In genomic region chr11:55410502-55410901, GRCm38 (mm10) we compare ENCODE assay signal across 12 mouse cellular contexts. TPM values are rescaled to one million over a fixed set of nuclear protein-coding genes. Genes with fewer than 3 reads are reported as not detected.
DNase-seq lines count a peak whose midpoint lies in the region; ATAC-seq and TF ChIP-seq lines count a peak whose summit lies in the region.
"Had no signal": no experiment of that assay in that cellular context is flagged by ENCODE, and none has a peak within 500 bp of the region (broad histone marks: within the 10 kb centered on the region; RNA-seq: fewer than 3 reads in every experiment).

No protein-coding gene starts in this region.

- H3K4me3 ChIP-seq in heart, embryonic 10.5 days = no peak overlapping the region
- no peak overlapping the region for H3K4me3 ChIP-seq in layer of hippocampus, adult 2 months
- peak overlapping the region; percentile 8; the same call in 1 of the 2 replicates for H3K4me3 ChIP-seq in brown adipose tissue, adult 24 weeks (ENCODE audit: insufficient read depth, low read depth, low read length)
- no peak overlapping the region for H3K4me3 ChIP-seq in intestine, embryonic 15.5 days (replicated peaks)
- no peak overlapping the region for H3K4me3 ChIP-seq in cerebellum, adult 2 months (replicated peaks; ENCODE audit: insufficient read depth, low read depth, low read length)
- H3K4me3 ChIP-seq: forebrain, embryonic 15.5 days; megakaryocyte, embryonic 14.5 days had no signal

- TF ChIP-seq CTCF in layer of hippocampus, adult 2 months (conservative IDR thresholded peaks at IDR 0.05) = no peak
- no peak for TF ChIP-seq CTCF in cerebellum, adult 2 months (IDR thresholded peaks at IDR 0.05; ENCODE audit: borderline replicate concordance, insufficient read depth, low read depth, low read length)

- peaks cover 92% of the 10 kb centered on the region for H3K36me3 ChIP-seq in heart, embryonic 10.5 days
- H3K36me3 ChIP-seq in intestine, embryonic 15.5 days = peaks cover 16% of the 10 kb centered on the region; the same call in 1 of the 2 replicates
- H3K36me3 ChIP-seq: forebrain, embryonic 15.5 days had no signal

- no peak overlapping the region for H3K9ac ChIP-seq in intestine, embryonic 15.5 days
- H3K9ac ChIP-seq: forebrain, embryonic 15.5 days had no signal

- peak overlapping the region; percentile 52 for H3K27ac ChIP-seq in heart, embryonic 10.5 days
- peak overlapping the region; percentile 43; the same call in 1 of the 2 replicates for H3K27ac ChIP-seq in layer of hippocampus, adult 2 months
- H3K27ac ChIP-seq in brown adipose tissue, adult 24 weeks (replicated peaks; ENCODE audit: low read depth, low read length) = peak overlapping the region; percentile 99
- H3K27ac ChIP-seq in intestine, embryonic 15.5 days = peak overlapping the region; percentile 23; the same call in 1 of the 2 replicates
- no peak overlapping the region for H3K27ac ChIP-seq in cerebellum, adult 2 months (ENCODE audit: insufficient read depth, low read length)
- H3K27ac ChIP-seq: forebrain, embryonic 15.5 days had no signal

- no peak for TF ChIP-seq POLR2A in cerebellum, adult 2 months (IDR thresholded peaks at IDR 0.05; ENCODE audit: borderline replicate concordance, insufficient read depth, low read length)

- H3K4me1 ChIP-seq in heart, embryonic 10.5 days = peaks cover 45% of the 10 kb centered on the region
- H3K4me1 ChIP-seq in brown adipose tissue, adult 24 weeks (ENCODE audit: control insufficient read depth, insufficient read depth, insufficient read length, low read length) = peaks cover 68% of the 10 kb centered on the region
- H3K4me1 ChIP-seq in intestine, embryonic 15.5 days (replicated peaks) = peaks cover 14% of the 10 kb centered on the region
- H3K4me1 ChIP-seq in cerebellum, adult 2 months (ENCODE audit: control insufficient read depth, insufficient read depth, low read length) = no peaks in the 10 kb centered on the region; the same call in 1 of the 2 replicates
- H3K4me1 ChIP-seq: forebrain, embryonic 15.5 days had no signal

- WGBS in heart, embryonic 10.5 days = 57% methylated on average over 3 of the region's 3 CpGs
- WGBS in intestine, embryonic 15.5 days = 59% methylated on average over 3 of the region's 3 CpGs
- 60% methylated on average over 3 of the region's 3 CpGs for WGBS in cerebellum, adult 2 months

- no peaks in the 10 kb centered on the region for H3K27me3 ChIP-seq in heart, embryonic 10.5 days (ENCODE audit: insufficient read depth, poor library complexity, severe bottlenecking)
- no peaks in the 10 kb centered on the region for H3K27me3 ChIP-seq in intestine, embryonic 15.5 days (replicated peaks)
- H3K27me3 ChIP-seq in cerebellum, adult 2 months (ENCODE audit: control insufficient read depth, insufficient read depth, low read length) = no peaks in the 10 kb centered on the region
- H3K27me3 ChIP-seq: forebrain, embryonic 15.5 days had no signal

- H3K4me2 ChIP-seq in intestine, embryonic 15.5 days (replicated peaks) = no peak overlapping the region
- H3K4me2 ChIP-seq: forebrain, embryonic 15.5 days had no signal

- no peak for ATAC-seq in intestine, embryonic 15.5 days
- ATAC-seq in megakaryocyte progenitor cell, adult 5-6 weeks (replicated peaks; ENCODE audit: poor library complexity) = no peak
- ATAC-seq: forebrain, embryonic 15.5 days had no signal

- H3K9me3 ChIP-seq in heart, embryonic 10.5 days = no peaks in the 10 kb centered on the region
- H3K9me3 ChIP-seq in intestine, embryonic 15.5 days = no peaks in the 10 kb centered on the region
- H3K9me3 ChIP-seq: forebrain, embryonic 15.5 days had no signal

- DNase-seq in heart, embryonic 10.5 days (ENCODE audit: low spot score) = no peak
- DNase-seq in heart, postnatal 4 days = no peak
- DNase-seq in layer of hippocampus, adult 2 months (ENCODE audit: low spot score in 2 of 2) = no peak
- DNase-seq in layer of hippocampus, postnatal 36 days = no peak
- DNase-seq in cerebellum, adult 2 months = no peak
- DNase-seq: cerebellum, adult 9-10 months; retina, postnatal 1 day had no signal

RNA-seq across cellular contexts. Expression of gene Sparc, which starts 12.5 kb away (rescaled TPM):
- 995 and 1,097 TPM in 2 replicates for polyA plus RNA-seq in heart, embryonic 10.5 days (2016; fragmentation: Nextera tagmentation; extraction: Ambion mirVana)
- total RNA-seq in heart, postnatal 4 days (2021) = 1,000 to 10,000 TPM; 1,405 to 1,430 TPM
- total RNA-seq in layer of hippocampus, adult 2 months (2021) = 100 to 1,000 TPM; 274 to 288 TPM
- total RNA-seq in layer of hippocampus, postnatal 36 days (2021) = 100 to 1,000 TPM; 312 to 317 TPM
- polyA plus RNA-seq in brown adipose tissue, adult 24 weeks (2012; ENCODE audit: insufficient read depth, insufficient read length, missing spikeins) = 730 and 804 TPM in 2 replicates
- polyA plus RNA-seq in intestine, embryonic 15.5 days (2015; fragmentation: Nextera tagmentation; extraction: Ambion mirVana) = 1,532 and 1,545 TPM in 2 replicates
- not detected in 2 replicates for total RNA-seq in megakaryocyte progenitor cell, adult 5-6 weeks (2015)
- not detected in 2 replicates for total RNA-seq in megakaryocyte progenitor cell, adult 5-6 weeks (2017)
- polyA plus RNA-seq in cerebellum, adult 2 months (2012; rRNA removed) = 1,317 and 1,324 TPM in 2 replicates

RNA-seq across cellular contexts. Expression of gene Atox1, which starts 50.5 kb away (rescaled TPM):
- 269 and 273 TPM in 2 replicates for polyA plus RNA-seq in heart, embryonic 10.5 days (2016; fragmentation: Nextera tagmentation; extraction: Ambion mirVana)
- total RNA-seq in heart, postnatal 4 days (2021) = 100 to 1,000 TPM; 146 to 150 TPM
- 10 to 100 TPM; 88.4 to 92.4 TPM for total RNA-seq in layer of hippocampus, adult 2 months (2021)
- 10 to 100 TPM; 83.8 to 93.7 TPM for total RNA-seq in layer of hippocampus, postnatal 36 days (2021)
- polyA plus RNA-seq in brown adipose tissue, adult 24 weeks (2012; ENCODE audit: insufficient read depth, insufficient read length, missing spikeins) = 386 and 509 TPM in 2 replicates
- polyA plus RNA-seq in intestine, embryonic 15.5 days (2015; fragmentation: Nextera tagmentation; extraction: Ambion mirVana) = 370 and 402 TPM in 2 replicates
- 120 TPM in 2 replicates for total RNA-seq in megakaryocyte progenitor cell, adult 5-6 weeks (2015)
- 54.3 and 72.9 TPM in 2 replicates for total RNA-seq in megakaryocyte progenitor cell, adult 5-6 weeks (2017)
- 203 and 218 TPM in 2 replicates for polyA plus RNA-seq in cerebellum, adult 2 months (2012; rRNA removed)

RNA-seq across cellular contexts. Expression of gene G3bp1, which starts 59.0 kb away (rescaled TPM):
- polyA plus RNA-seq in heart, embryonic 10.5 days (2016; fragmentation: Nextera tagmentation; extraction: Ambion mirVana) = 164 and 188 TPM in 2 replicates
- 10 to 100 TPM; 62.6 to 62.9 TPM for total RNA-seq in heart, postnatal 4 days (2021)
- total RNA-seq in layer of hippocampus, adult 2 months (2021) = 10 to 100 TPM; 36.4 TPM
- total RNA-seq in layer of hippocampus, postnatal 36 days (2021) = 10 to 100 TPM; 34.1 to 36.8 TPM
- 17.0 and 19.4 TPM in 2 replicates for polyA plus RNA-seq in brown adipose tissue, adult 24 weeks (2012; ENCODE audit: insufficient read depth, insufficient read length, missing spikeins)
- polyA plus RNA-seq in intestine, embryonic 15.5 days (2015; fragmentation: Nextera tagmentation; extraction: Ambion mirVana) = 163 and 179 TPM in 2 replicates
- total RNA-seq in megakaryocyte progenitor cell, adult 5-6 weeks (2015) = 79.3 and 85.5 TPM in 2 replicates
- 123 and 135 TPM in 2 replicates for total RNA-seq in megakaryocyte progenitor cell, adult 5-6 weeks (2017)
- 21.3 and 22.8 TPM in 2 replicates for polyA plus RNA-seq in cerebellum, adult 2 months (2012; rRNA removed)

Comparison
In these comparisons a context has a peak if more than half of its experiments do, and no peak if none do; other contexts are left out.
1. RNA of gene Sparc, which starts 12.5 kb away (total RNA-seq): 1,405 to 1,430 TPM in heart, postnatal 4 days, 312 to 317 TPM in layer of hippocampus, postnatal 36 days and 274 to 288 TPM in layer of hippocampus, adult 2 months; not detected in megakaryocyte progenitor cell, adult 5-6 weeks; every median in the first group is over 100 times any median in the second.